Mouse (Mus musculus) cerebellum, adult 8-10 months (tissue): ENCODE results near the gene Scoc.
"Not testable (repeated sequence)": the region's sequence is repeated elsewhere in the genome, so short reads cannot be mapped to it uniquely, and the experiment has no call there.

Source experiments
- DNase-seq: peaks from one replicate; pipeline ENCODE4 v3.0.0; 2022

The Scoc gene

DNA sequence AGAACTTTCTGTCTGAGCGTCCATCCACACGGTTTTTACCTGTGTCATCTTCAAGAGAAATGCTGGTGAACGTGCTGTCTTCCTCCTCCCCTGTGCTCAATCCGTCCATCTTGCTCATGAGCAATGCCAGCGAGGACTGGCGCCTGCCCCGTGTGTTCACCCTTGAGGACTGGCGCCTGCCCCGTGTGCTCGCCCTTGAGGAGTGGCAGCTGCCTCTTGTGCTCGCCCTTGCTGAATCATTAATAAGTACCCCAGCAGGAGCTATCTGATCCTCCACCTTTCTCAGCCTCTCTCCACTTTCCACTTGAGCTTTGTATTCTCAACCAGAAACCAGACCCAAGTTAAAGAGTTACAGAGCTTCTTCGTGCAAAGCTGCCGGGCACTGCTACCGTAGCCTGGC is at the start of gene Scoc:
Gene Scoc, minus strand, starts transcription at position 170 of the 400 bp plus-strand sequence.
- no peak for DNase-seq

- DNase-seq, result no peak
These were observed 1.4 kb upstream of the Scoc start for GRCm38 (mm10) chr8:83459606-83460005.

DNA sequence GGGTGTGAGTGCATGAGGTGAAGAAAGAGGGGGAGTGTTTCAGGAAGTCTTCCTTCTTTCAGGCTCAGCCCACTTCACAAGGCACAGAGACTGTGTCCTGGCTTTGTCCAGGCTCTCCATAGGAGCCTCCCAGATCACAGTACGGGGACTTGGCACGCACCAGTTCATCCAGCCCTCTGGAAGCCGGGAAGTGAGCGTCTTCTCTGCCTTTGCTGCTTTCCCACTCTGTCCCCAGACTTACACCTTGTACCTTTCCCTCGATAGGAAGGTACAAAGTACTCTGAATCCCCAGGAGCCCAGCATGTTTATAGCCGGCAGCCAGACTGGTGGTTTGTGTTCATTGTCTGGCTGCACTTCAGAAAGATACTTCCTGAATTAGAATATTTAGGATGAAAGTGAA is 1.1 kb downstream of the Scoc start:
- DNase-seq, result no peak

- DNase-seq, result no peak
These were observed 7.1 kb downstream of the Scoc start for GRCm38 (mm10) chr8:83451056-83451455.

DNA sequence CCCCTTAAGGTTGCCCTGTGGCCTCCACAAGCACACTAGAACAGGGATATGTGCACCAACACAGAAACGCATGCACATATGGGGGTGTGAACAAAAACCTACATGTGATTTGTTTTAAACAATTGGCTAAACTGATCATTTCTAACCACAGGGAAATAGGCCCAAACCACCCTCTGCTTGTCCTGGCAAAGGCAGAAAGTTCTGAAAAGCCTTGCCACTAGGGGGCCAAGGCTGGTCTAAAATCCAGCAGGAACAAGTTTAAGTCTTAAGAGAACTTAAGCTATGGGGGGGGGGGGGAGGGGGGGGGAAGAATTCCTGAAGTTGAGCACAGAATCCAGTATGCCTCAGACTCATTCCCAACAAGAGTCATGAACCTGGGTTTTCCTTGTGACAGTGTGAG is 8.2 kb downstream of the Scoc start:
- DNase-seq, result no peak

DNA sequence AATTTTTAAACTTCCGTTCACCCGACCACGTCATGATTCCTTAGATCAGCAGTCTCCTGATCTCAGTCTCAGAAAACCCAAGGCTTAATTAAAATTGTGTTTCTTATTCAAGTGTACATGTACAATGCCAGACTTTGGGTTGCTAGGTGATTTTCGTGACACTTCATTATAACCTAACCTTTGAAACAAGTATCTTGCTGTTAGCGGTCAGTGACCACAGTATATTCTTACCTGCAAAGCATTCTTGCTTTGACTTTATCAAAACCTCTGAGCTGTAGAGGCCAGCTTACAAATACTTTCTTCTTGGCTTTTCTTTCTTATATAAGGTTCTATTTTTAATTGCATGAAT is 15.2 kb downstream of the Scoc start:
- DNase-seq, result no peak

DNA sequence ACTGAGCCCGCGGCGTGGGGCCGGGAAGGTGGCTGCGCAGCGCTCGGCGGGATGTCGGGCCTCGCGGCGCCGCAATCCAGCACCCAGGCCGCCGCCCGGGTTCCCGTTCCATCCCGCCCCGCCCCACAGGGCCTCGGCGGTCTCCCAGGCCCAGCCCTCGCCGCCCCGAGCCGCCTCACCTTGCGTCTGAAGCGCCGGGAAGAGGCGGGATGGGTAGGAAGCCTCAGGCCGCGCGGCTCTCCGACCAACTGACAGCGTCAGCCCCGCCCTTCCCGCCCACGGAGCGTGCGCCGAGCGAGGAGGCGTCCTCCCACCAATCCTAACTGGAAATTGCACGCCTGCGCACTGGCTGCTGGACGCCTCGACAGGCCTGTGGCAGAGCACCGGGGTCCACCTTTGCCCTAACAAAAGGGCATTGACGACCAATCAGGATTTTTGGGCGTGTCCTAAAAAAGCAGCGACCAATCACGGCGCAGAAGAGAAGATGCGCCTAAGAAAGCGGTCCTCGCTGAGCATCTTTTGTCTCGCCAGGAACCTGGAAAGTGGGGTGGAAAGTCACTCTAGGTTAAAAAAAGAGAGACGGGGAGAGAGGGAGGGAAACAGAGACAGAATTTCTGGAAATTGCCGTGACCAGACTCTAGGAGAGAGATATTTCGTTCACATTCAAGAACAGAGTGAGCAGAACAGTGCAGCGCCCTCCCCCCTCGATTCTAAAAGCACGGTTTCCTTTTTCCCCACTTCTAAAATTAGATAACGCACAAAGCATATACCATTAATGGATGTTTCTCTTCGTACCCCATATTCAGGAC is 15.7 kb downstream of the Scoc start:
- peak; percentile 95 for DNase-seq

- DNase-seq, result no peak
These were observed 16.4 kb downstream of the Scoc start for GRCm38 (mm10) chr8:83441656-83442242.

GRCm38 (mm10) chr8:83437077-83437476 is 21.1 kb downstream of the Scoc start:
- DNase-seq, result no peak

- no peak for DNase-seq
These were observed 29.1 kb downstream of the Scoc start for GRCm38 (mm10) chr8:83429071-83429524.

- DNase-seq, result not testable (repeated sequence)
These were observed 29.6 kb downstream of the Scoc start for GRCm38 (mm10) chr8:83428621-83429020.

GRCm38 (mm10) chr8:83426949-83427348 is 31.2 kb downstream of the Scoc start:
- DNase-seq, result no peak

GRCm38 (mm10) chr8:83426104-83426759 is 32.0 kb downstream of the Scoc start:
- DNase-seq, result no peak

- DNase-seq, result no peak
These were observed 33.0 kb downstream of the Scoc start for GRCm38 (mm10) chr8:83425202-83425601.

DNA sequence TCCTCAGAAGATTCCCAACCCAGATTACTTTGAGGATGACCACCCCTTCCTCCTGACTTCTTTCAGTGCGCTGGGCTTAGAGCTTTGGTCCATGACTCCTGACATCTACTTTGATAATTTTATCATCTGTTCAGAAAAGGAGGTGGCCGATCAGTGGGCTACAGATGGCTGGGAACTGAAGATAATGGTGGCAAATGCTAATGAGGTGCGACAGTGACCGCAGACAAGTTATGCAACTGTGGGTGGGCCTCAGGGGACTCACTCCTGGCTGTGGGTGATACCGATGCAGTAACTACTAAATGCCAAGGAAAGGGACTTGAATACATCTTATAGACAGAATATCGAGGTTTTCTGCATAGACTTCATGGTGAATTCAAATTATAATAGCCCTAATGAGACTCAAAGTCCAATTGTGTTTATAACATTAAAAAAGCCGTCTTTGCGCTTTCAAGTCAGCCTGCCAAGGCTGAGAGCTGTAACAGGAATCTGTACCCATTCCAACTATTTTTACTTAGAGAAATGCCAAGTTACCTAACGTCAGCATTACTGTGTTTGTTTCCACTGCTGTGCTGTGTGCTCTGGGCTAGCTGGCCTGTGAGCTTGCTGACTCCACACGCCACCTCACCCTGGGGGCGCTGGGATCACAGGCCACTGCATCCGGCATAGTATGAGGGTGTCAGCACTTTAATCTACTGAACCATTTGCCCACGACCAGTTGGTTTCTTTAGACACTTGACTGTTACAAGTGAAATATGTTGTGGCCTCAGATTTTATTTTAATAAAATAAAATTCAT is 35.0 kb downstream of the Scoc start:
- no peak for DNase-seq

- no peak for DNase-seq
These were observed 36.8 kb downstream of the Scoc start for GRCm38 (mm10) chr8:83421354-83421753.

- no peak for DNase-seq
These were observed 39.2 kb downstream of the Scoc start for GRCm38 (mm10) chr8:83418805-83419516.

GRCm38 (mm10) chr8:83417970-83418369 is 40.2 kb downstream of the Scoc start:
- DNase-seq, result no peak

DNA sequence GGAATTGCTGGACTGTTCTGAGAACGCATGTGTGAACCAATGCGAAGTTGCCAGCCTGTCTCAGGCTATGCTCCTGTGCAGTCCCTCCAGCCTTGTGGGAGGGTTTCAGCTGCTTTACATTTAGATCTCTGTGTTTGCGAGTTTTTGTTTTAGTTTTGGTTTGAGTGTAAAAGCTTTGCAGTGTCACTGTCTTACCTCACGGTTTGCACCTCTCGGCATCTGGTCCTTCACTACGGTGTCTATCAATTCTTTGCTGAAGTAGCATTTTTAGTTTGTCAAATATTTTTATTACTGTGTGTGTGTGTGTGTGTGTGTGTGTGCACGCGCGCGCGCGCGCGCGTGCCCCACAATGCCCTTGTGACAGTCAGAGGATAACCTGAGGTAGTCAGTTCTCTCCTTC is 41.3 kb downstream of the Scoc start:
- DNase-seq, result no peak

GRCm38 (mm10) chr8:83408496-83408895 is 49.7 kb downstream of the Scoc start:
- DNase-seq, result no peak

GRCm38 (mm10) chr8:83406836-83407235 is 51.4 kb downstream of the Scoc start:
- DNase-seq, result no peak

- no peak for DNase-seq
These were observed 52.6 kb downstream of the Scoc start for GRCm38 (mm10) chr8:83405548-83405947.

DNA sequence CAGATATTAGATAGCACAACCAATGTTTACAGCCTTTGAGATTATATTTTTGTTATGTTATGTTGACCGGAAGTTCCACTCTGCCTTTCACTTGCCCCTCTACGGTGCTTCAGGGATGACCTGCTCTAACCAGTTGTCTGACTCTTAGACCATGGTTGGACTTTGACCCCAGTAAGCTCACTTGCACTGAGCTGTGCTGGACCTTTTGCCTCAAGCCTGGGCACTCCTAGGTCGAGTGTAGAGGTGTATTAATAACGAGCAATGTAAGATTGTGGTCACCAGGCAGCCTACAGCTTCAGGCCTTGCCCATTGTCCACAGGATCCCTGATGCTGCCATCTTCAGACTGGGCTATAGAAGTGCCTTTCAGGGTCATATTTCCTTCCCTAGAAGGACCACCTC is 60.5 kb downstream of the Scoc start:
- DNase-seq, result no peak
